Mouse (Mus musculus): ENCODE measurements around the gene Smarcal1.

DNA sequence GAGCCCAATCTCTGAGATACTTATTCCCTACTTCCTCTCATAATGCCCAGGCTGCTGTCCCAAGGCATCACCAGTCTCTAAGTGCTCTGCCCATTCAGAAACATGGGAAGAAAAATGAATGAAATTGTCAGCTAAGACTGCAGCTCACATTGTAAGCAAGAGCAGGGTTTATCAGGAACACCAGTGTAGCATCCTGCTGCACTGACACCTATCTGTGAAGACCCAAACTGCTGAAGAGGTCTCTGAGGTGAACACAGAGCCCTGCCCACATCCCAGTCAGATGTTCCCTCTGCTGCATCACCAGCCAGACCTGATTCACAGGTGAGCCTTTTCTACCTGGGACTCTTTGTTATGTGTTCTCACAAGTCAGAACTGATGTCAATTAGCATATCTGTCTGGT lies 49.6 kb upstream of the Smarcal1 start:
- TF ChIP-seq CTCF (conservative IDR thresholded peaks at IDR 0.05; ENCODE audit: insufficient read depth, insufficient read length, low read depth, low read length) (no peak), POLR2A (IDR thresholded peaks at IDR 0.05; ENCODE audit: low read depth, low read length) (no peak)

Data from kidney, adult 2 months (tissue).